Mouse (Mus musculus) ZHBTc4 (cell line): ENCODE measurements around the gene Padi4.

ENCODE experiments used
- DNase-seq: peaks from one replicate; pipeline ENCODE4 v3.0.0-alpha.2; 2011; ENCODE audit warnings: low read depth, low spot score

The Padi4 gene

GRCm38 (mm10) chr4:140774025-140774800 is at the start of gene Padi4:
TSS of gene Padi4 (minus strand) at chr4:140774236.
- DNase-seq: peak; percentile 79

DNA sequence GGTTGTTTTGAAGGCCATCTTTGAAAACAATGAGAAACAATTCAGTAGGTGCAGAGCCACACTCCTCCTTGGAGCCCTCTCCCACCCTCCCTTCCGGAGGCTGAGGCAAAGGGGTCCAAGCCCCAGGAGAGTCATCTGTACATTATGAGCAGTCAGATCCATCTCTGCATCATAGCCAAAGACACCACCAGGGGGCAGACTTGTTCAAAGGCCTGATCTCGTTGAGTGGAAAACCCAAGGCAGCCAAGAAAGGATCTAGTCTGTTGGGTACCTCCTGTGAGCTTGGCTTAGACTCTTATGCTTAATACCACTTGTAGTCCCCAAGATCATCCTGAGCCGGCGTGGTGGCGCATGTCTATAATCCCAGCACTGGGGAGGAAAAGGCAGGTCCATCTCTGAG is 48.0 kb upstream of the Padi4 start:
- DNase-seq: no peak

DNA sequence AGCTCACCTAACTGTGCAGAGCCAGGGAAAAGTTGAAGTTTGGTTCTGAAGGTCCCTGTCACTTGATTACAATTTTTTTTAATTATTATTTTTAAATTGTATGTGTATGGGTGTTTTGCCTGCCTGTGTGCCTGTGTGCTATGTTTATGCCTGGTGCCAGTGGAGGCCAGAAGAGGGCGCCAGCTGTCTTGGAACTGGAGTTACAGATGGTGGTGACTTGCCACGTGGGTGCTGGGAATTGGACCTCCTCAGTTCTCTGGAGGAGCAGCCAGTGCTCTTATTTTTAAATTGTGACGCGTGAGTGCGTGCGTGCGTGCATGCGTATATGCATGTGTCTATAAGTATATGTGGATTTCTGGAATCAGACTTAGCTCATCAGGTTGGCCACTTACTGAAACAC is 43.4 kb upstream of the Padi4 start:
- no peak for DNase-seq

DNA sequence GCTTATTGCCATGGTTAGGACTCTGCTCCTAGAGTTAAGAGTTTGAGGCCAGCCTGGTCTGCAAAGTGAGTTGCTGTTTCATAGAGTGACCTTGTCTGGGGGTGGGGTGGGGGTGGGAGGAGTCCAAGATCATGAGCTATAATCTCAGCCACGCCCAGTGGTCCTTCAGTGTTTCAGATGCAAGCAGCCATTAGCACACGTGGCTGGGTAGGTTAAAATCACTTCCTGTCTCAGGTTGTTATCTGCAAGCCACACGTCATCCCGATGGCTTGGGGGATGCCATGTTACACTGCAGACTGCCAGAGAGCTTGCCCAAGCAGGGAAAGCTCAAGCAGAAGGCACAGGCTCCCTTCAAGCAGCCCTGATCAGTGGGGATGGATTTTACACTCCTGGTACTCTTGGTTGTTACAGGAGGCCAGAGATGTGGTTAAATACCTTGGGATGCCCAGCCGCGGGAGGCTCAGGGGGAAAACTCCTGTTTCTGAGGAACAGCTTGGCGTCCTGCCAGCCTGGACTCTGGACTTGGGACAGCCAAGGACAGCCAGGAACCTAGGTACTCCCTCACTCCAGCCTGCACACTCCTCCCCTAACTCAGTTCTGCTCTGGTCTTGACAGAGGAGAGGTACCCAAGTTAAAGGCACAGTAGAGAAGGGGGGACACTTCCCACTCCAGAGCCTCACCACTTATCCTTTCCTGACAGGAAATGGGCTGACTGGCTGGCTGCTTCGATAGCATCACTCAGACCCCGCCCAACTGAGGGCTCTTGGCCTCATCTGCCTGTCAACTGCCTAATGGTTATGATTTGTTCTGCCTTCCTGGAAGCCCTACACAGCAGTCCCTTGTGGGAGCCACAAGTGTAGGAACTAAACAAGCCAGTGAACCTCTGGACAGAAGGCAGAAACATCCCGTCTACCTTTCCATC is 42.2 kb upstream of the Padi4 start:
- DNase-seq: peak; percentile 45

DNA sequence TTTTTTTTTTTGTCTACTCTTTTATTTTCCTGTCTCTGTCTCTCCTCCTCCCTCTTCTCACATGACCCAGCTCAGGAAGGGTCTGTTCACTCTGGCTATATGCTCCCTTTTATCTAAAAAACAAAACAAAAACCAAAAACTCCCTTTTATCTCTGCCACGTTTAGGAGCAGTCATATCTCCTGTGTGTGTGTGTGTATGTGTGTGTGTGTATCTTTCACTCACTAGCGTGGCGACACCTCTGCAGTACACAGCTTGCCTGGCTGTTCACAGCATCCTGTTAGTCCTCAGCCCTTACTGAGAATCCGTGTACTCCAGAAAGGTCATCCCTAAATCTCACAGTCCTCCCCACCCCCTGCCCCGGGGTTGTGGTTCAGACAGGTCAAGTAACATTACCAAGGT is 41.5 kb upstream of the Padi4 start:
- no peak for DNase-seq

DNA sequence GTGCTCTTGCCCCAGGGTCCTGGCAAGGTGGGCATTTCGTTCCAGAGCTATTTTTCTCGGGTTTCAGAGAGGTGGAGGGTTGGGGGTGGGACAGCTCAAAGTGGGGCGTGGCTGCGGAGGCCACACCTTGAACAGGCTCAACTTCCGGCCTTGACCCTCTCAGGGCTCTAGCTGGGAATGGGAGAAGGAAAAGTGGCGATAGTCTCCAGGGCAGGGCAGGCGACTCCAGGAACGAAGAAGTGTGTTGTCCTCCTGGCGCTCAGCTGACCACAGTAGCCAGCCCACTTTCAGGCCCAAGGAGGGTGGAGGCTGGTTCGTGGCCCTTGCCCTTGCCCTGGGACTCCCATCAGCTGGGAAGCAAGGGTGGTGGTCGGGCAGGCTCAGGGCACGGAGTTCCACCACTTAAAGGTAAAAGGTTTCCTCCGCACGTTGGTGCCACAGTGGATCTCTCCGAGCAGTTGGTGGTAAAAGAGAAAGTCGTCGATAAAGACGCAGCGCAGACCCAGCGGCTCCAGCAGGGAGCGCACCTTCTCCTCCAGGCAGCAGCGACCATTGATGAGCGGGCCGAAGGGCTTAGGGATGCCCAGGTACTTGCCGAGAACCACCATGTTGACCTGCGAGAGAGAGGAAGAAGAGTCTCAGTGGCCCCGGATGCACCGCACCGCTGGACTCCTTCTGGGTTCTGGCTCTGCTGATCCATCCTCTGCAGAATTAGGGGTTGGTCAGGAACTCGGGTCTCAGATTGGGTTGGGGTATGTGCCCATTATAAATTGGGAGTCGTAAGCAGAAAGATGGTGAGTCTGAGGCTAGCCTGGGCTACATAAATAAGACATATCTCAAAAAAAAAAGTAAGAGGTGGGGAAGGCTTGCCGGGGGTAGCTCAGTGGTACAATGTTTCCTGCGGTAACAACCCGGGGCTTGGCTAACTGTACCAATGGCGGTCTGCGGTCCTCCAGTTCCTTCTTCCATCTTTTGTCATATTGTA is 40.5 kb upstream of the Padi4 start:
- peak; percentile 66 for DNase-seq

DNA sequence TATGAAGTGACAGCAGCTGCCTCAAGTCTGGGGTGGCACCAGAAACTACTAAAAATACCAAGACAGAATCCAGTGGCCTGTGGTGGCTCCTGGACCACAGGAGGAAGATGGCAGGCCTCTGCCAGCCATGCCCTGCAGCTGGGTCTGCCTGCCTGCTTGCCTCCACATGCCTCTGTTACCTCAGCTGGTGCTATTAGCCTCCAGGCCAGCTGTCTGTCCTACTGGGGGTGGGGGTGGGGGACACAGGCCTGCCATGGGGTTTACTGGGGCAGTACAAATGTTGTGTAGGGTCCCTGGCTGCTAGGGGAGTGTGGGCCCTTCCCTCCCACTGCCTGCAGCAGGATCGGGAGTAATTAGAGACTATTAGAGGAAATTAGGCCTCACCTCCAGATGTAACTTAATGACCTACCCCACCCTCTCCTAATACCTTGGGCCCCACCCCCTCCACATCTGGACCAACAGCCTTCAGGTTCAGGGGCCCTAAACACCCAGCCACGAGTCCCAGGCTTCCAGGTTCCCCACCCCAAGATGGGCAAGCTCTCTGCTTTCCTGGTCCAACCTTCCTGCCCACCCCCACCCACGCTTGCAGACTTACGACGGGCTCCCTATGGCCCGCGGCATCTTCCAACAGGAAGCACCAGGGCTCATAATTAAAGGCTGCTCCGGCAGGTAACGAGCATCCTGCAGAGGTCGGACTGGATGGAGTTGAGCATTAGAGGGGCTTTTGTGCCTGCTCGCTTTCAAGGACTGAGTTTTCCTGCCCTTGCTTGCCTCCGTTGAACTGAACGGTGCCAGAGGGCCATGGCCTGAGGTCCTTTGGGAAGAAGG is 39.5 kb upstream of the Padi4 start:
- peak; percentile 21 for DNase-seq

DNA sequence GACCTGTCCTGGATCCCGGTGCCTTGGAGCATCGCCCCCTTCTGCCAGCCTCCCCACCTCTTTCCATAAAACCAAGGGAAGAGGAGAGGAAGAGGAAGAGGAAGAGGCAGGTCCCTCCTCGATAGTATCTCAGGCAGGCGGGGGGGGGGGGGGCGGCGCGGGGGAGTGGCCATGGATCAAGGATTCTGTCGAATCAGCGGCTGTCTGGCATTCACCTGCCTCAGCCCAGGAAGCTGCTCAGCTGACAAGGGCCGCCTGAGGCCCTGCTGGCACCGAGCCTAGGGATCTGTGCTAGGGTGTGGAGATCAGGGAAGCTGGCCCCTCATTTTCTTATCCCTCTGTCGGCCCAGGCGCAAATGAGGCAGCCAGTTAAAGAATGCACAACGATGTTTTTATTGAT is 38.6 kb upstream of the Padi4 start:
- DNase-seq: peak; percentile 32

DNA sequence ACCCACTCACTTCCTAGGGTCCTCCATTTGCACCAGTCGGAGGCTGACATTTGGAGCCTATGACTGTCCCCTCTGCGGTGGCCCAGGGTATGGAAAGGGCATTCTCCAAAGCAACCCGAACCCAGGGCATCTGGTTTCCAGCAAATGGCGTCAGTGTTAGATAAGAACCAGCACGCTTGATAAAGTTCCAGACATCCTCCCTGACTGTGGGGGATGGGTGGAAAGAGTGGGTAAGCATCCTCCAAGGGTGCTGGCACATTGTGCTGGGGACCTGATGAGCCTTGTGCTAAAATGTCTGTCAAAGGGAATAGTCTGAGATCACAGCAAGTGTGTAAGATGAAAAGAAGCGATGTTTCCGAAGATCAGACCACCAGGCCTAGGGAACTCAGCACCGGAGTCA is 38.2 kb upstream of the Padi4 start:
- no peak for DNase-seq

DNA sequence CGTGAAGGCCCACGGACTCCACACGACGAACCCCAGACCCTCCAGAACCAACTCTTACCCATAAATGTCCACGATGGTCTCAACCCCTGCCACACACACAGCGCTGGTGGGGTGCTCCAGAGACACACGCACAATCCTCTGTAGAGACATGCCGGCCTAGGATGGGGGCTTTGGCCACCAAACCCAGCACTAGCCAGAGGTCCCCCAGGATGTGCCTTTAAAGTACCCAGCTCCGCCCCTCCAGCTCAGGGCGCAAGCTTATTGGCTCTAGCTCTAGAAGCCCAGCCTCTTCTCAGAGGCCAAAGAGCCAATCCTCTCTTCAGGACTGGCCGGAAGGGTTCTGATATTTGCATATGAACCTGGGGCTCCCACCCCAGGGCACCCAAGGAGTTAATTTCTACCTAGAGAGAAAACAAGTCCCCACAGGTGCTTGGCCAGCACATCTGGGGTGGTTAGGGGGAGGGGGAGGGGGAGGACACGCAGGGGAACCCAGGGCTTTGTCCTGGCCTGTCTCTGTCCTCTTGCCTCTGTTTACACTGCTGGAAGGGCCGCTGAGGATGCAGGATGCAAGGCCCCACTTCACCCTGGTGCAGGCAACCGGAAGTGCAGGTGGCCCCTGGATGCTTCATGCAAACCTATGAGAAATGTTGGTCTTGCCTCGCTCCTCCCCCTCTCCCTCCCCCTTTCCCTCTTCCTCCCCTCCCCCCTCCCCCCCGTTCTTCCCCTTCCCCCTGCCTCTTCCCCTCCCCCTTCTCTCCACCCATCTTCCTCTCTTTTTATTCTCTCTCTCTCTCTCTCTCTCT is 36.6 kb upstream of the Padi4 start, which contains the start of gene Padi3:
TSS of gene Padi3 (minus strand) at position 191 of the 803 bp plus-strand sequence.
- DNase-seq: peak; percentile 51

- DNase-seq: no peak
Observed at GRCm38 (mm10) chr4:140809118-140809517, 35.1 kb upstream of the Padi4 start.

- no peak for DNase-seq
Observed at GRCm38 (mm10) chr4:140804601-140805000, 30.6 kb upstream of the Padi4 start.

- no peak for DNase-seq
Observed at GRCm38 (mm10) chr4:140801364-140801763, 27.3 kb upstream of the Padi4 start.

DNA sequence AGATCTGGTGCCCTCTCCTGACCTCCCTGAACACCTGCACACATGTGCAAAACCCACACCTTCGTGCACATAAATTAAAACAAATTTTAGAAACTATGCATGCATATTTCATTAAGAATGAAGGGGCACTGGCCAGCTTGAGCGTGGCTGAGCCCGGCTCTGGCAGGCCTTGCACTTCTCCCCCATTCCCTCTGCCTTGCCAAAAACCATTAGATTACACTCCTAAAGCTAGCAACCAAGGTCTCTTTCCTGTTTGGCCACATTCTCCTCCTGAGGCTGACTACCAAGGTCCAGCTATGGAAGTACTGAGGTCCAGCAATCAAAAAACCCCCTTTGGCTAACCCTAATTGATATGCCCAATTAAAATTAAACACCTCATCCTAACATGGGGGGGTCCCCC is 22.8 kb upstream of the Padi4 start:
- DNase-seq: no peak

DNA sequence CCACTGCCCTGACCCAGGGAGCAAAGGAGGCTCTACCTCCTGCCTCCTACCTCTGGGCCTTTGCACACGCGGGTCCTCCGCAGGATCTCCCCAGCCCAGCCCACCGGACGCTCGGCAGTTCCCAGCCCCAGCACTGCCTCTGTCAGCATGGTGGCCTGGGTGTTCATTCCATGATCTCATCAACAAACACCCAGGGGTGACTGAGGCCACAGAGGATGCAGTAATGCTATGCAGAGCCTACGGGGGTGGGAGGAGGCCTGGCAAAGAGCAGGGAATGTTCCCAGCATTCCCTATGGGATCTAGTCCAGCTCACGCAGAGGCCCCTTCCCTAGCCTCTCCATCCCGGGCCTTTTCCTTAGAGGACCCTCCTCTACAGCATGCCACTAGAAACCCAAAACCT is 20.6 kb upstream of the Padi4 start:
- DNase-seq: no peak

DNA sequence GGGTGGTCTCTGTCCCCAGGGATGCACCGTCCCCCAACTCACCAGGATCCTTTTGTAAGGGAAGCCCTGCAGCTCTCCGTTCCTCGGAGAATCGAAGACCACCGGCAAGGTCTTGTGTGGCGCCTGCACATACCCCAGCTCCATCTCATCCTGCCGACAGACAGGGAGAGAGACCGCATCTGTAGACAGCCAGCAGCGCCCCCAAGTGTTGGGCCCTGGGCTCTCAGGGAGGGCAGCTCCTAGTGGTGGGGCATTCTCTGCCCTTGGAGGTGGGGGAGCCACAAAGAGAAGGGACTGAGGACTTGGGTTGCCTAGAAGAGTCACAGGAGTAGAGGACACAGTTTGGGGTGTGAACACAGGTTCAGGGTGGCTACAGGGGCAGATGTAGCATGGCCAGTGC is 19.8 kb upstream of the Padi4 start:
- DNase-seq: peak; percentile 61

- no peak for DNase-seq
Observed at GRCm38 (mm10) chr4:140792584-140792983, 18.5 kb upstream of the Padi4 start.

DNA sequence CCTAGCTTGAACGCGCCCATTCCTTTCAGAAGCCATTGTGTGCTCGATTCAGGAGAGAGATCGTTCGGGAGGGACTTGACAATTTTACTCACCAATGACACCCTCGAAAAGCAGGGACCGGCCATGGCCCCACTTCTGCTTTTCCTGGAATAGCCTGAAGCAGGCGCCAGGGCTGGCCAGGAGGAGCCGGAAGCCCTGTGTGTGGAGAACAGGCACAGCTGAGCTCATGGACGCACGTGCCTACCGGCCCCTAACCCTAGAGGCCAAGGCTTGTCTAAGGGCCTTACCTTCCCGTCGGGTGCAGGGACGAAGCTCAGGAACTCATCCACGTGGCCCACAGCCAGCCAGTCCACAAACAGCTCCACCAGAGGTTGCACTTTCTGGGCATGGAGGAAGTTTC is 17.0 kb upstream of the Padi4 start:
- no peak for DNase-seq

- no peak for DNase-seq
Observed at GRCm38 (mm10) chr4:140789983-140790382, 15.9 kb upstream of the Padi4 start.

GRCm38 (mm10) chr4:140788983-140789382 is 14.9 kb upstream of the Padi4 start:
- DNase-seq: peak; percentile 87
